Mouse (Mus musculus): ENCODE results near the gene Gpr18.

DNA sequence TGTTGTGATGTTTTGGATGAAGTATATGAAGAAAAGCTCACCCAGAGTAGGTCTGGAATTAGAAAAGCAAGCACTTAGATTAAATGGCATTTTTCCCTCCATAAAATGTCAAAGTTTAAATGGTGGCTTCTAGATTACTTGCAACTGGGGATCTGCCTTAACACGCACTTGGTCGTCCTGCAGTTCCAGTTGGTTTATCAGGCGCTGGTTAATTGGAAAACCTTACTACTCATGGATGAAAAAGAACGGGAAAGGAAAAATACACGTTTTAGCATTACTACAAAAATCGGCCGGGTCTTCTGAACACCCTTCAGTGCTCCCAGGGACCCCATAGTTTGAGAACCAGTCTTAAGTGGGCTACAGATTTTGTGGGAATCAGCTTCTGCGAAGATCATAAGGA is 37.9 kb downstream of the Gpr18 start:
- TF ChIP-seq CTCF (IDR thresholded peaks at IDR 0.05; ENCODE audit: control insufficient read depth, insufficient read depth, insufficient replicate concordance, low read depth, low read length) (no peak), POLR2A (IDR thresholded peaks at IDR 0.05; ENCODE audit: control insufficient read depth, low read depth, low read length) (no peak)

Measured in testis, adult 2 months (tissue).